Mouse (Mus musculus) forebrain, embryonic 13.5 days (tissue): ENCODE measurements around the gene 4931429L15Rik. TPM values are rescaled to one million over a fixed set of nuclear protein-coding genes. Genes with fewer than 3 reads are reported as not detected.
"Not testable (repeated sequence)": the region's sequence is repeated elsewhere in the genome, so short reads cannot be mapped to it uniquely, and the experiment has no call there.

Source experiments
- ATAC-seq: fragments of 200-750 bp; cut with Nextera tagmentation; 2 replicates; pipeline ENCODE4 v1.8.0; 2017
- H3K27ac ChIP-seq: fragments of 300-500 bp; sonication (generic); 2 replicates; pipeline ENCODE4 v1.5.1; 2015; ENCODE audit warnings: inconsistent platforms, mild to moderate bottlenecking, moderate library complexity
- H3K27me3 ChIP-seq: fragments of 300-500 bp; sonication (generic); 2 replicates; pipeline ENCODE4 v1.6.1; 2015; ENCODE audit warnings: mild to moderate bottlenecking, inconsistent platforms
- H3K36me3 ChIP-seq: fragments of 300-500 bp; sonication (generic); 2 replicates; pipeline ENCODE4 v1.6.1; 2015; ENCODE audit warnings: mild to moderate bottlenecking, inconsistent platforms; ENCODE audit not compliant: poor library complexity, severe bottlenecking
- H3K4me1 ChIP-seq: fragments of 300-500 bp; sonication (generic); 2 replicates; pipeline ENCODE4 v1.6.1; 2015; ENCODE audit warnings: inconsistent platforms
- H3K4me2 ChIP-seq: fragments of 300-500 bp; sonication (generic); 2 replicates; pipeline ENCODE4 v1.6.1; 2015; ENCODE audit warnings: inconsistent platforms, mild to moderate bottlenecking, moderate library complexity
- H3K4me3 ChIP-seq: fragments of 300-500 bp; sonication (generic); 2 replicates; pipeline ENCODE4 v1.5.1; 2015; ENCODE audit warnings: mild to moderate bottlenecking, inconsistent platforms
- H3K9ac ChIP-seq: fragments of 300-500 bp; sonication (generic); 2 replicates; pipeline ENCODE4 v1.6.1; 2015; ENCODE audit warnings: mild to moderate bottlenecking, inconsistent platforms
- H3K9me3 ChIP-seq: fragments of 300-500 bp; sonication (generic); replicated peaks from 2 replicates; pipeline ENCODE4 v1.6.1; 2016; ENCODE audit warnings: inconsistent platforms
- WGBS: fragments of 180-500 bp; shearing (Covaris S2); methylation state at CpG from one replicate; pipeline ENCODE4 v1.1.7; 2015; 5-methylcytosine and 5-hydroxymethylcytosine counted together
- polyA plus RNA-seq: library from polyadenylated mRNA; unstranded; fragments of >200 nt; fragmentation: Nextera tagmentation; extraction: Ambion mirVana; gene quantifications from 2 replicates; pipeline ENCODE4 v1.2.1, GENCODE M21; 2015

Gene 4931429L15Rik
- polyA plus RNA-seq, result not detected in 2 replicates

GRCm38 (mm10) chr9:46319886-46320285 is at the start of gene 4931429L15Rik:
TSS of gene 4931429L15Rik (minus strand) at chr9:46319986.
- ATAC-seq, H3K36me3 ChIP-seq, H3K27ac ChIP-seq, H3K4me2 ChIP-seq, H3K27me3 ChIP-seq, H3K9me3 ChIP-seq, H3K4me3 ChIP-seq, H3K9ac ChIP-seq: not testable (repeated sequence)
- H3K4me1 ChIP-seq, result peaks cover 29% of the 10 kb centered on the region
- 88% methylated on average over 6 of the region's 6 CpGs for WGBS

- Histone ChIP-seq H3K27ac (no peak overlapping the region), H3K9ac (no peak overlapping the region), H3K4me1 (peaks cover 9% of the 10 kb centered on the region; the same call in 1 of the 2 replicates), H3K9me3 (no peaks in the 10 kb centered on the region), H3K36me3 (no peaks in the 10 kb centered on the region), H3K4me3 (no peak overlapping the region), H3K4me2 (no peak overlapping the region), H3K27me3 (no peaks in the 10 kb centered on the region)
- no peak for ATAC-seq
- 74% methylated on average over 2 of the region's 2 CpGs for WGBS
Observed at GRCm38 (mm10) chr9:46362459-46362858, 42.7 kb upstream of the 4931429L15Rik start.

DNA sequence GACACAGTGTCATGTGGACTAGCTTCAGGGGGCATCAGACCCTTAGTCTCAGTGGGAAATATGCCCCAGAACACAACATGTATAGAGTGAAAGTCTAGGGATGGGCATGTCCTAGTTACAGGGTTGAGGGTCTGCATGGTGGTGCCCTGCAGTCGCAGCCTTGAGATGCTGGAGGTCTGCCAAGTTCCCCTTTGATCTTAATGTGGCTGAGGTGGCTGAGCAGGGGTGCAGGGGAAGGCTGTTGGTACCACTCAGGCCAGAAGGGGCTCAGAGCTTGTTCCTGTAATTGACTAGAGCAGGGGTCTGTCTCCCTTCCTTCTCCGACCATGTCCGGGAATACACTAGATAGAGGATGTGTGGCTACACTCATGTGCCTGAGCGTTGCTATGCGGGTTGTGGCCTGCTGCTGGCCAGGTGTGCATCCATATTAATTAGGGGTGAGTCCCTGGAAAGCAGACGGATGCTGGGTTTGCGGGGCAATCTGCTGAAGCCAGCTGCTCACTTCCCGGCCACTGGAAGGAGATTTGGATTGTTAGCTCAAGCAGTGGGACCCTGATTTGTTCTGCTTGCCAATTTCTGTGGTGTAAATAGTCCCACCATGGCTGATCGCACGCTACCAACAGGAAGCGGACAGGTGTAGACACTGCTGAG is 41.8 kb upstream of the 4931429L15Rik start:
- 64% methylated on average over 11 of the region's 11 CpGs for WGBS
- H3K9ac ChIP-seq, result no peak overlapping the region
- H3K27ac ChIP-seq, result no peak overlapping the region
- no peak overlapping the region for H3K4me3 ChIP-seq
- H3K4me2 ChIP-seq, result no peak overlapping the region
- H3K4me1 ChIP-seq, result peaks cover 9% of the 10 kb centered on the region; the same call in 1 of the 2 replicates
- no peaks in the 10 kb centered on the region for H3K9me3 ChIP-seq
- ATAC-seq, result no peak
- H3K36me3 ChIP-seq, result no peaks in the 10 kb centered on the region
- H3K27me3 ChIP-seq, result no peaks in the 10 kb centered on the region

DNA sequence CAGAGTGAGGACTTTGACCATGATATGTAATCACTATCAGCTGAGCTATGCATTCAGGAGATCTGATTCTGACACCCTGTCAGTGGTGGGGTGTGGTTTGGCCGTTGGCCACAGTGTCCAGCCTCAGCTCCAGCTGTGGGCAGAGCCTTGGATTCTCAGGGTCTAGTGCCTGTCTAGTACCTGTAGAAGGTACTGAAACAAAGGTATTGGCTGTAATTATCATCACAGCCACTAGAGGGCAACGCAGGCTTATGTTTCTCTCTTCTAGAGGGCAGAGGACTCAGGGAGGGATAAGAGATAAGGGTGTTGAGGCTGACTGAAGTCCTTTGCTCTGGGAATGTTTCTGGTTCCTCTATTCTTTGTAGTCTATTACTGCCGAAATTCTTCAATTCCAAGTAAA is 34.2 kb upstream of the 4931429L15Rik start:
- Histone ChIP-seq H3K27ac (no peak overlapping the region), H3K4me2 (no peak overlapping the region), H3K36me3 (no peaks in the 10 kb centered on the region), H3K4me3 (no peak overlapping the region), H3K4me1 (peaks cover 40% of the 10 kb centered on the region), H3K9me3 (no peaks in the 10 kb centered on the region), H3K9ac (no peak overlapping the region), H3K27me3 (peaks cover 21% of the 10 kb centered on the region)
- peak; percentile 81 for ATAC-seq
- 7% methylated on average over 3 of the region's 3 CpGs for WGBS

DNA sequence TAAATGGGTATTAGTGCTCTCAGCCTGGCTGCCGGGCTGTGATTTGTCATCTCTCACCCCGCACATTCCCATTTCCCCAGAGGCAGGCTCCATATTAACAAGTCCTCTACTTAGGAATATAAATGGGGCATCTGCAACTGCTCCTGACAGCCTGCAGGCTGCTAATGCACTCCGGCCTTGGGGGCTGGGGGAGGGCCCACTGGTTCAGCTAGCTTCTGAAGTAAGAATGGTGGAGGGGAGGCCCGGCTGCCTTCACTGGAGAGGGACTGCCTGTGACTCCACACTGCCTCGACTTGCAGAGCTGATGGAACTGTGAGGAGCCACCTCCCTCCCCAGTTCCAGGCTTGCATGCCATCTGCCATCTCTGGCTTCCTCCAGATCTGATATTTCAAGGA is 33.5 kb upstream of the 4931429L15Rik start:
- H3K4me1 ChIP-seq, result peaks cover 40% of the 10 kb centered on the region
- no peak overlapping the region for H3K4me3 ChIP-seq
- H3K27me3 ChIP-seq, result peaks cover 21% of the 10 kb centered on the region
- H3K4me2 ChIP-seq, result no peak overlapping the region; the same call in 1 of the 2 replicates
- no peaks in the 10 kb centered on the region for H3K36me3 ChIP-seq
- ATAC-seq, result peak; percentile 46; the same call in 1 of the 2 replicates
- 23% methylated on average over 5 of the region's 5 CpGs for WGBS
- no peak overlapping the region for H3K9ac ChIP-seq
- H3K9me3 ChIP-seq, result no peaks in the 10 kb centered on the region
- peak overlapping the region; percentile 57; the same call in 1 of the 2 replicates for H3K27ac ChIP-seq

DNA sequence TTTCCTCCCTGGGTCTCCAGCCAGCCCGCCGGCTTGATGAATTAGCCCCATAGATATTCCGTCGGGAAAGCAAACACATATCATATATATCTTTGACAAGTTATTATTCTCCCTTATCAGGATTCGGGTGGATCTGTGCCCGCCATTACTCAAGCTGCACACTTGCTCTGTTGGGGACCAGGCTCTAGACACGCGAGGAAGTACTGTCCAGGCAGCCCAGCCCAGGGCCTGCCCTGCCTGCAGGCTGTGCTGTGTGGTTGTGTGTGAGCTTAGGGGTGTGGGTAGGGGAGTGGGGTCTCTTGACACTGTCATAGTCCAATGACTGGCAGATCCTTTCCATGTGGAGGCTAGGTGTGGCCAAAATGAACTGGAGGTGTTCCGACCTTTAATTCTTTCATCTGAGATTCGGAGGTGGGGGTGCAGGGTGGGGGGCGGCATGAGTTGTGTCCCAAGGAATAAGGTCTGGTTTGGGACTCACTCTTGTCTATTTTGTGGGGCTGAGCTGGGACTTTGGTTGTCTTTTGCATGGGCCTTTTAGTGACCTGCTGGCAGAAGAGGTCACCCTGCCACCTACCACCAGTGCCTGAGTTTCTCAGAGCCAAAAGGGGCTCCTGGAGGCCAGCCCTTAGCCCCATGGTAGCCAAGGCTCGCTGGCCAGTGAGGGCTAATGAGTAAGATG is 33.0 kb upstream of the 4931429L15Rik start:
- ATAC-seq, result no peak
- H3K27ac ChIP-seq, result no peak overlapping the region
- WGBS, result 59% methylated on average over 12 of the region's 12 CpGs

GRCm38 (mm10) chr9:46350451-46350981 is 30.7 kb upstream of the 4931429L15Rik start:
- Histone ChIP-seq H3K27ac (0 out of 2 replicates have a peak overlapping the region, but pooled peaks have one; percentile 25), H3K9me3 (no peaks in the 10 kb centered on the region), H3K9ac (no peak overlapping the region), H3K4me3 (no peak overlapping the region), H3K27me3 (peaks cover 21% of the 10 kb centered on the region), H3K4me1 (peaks cover 40% of the 10 kb centered on the region), H3K4me2 (no peak overlapping the region), H3K36me3 (no peaks in the 10 kb centered on the region)
- 26% methylated on average over 9 of the region's 9 CpGs for WGBS
- ATAC-seq, result peak; percentile 65; the same call in 1 of the 2 replicates

More for the DNA sequence above, 33.0 kb upstream of the 4931429L15Rik start:
- peaks cover 40% of the 10 kb centered on the region for H3K4me1 ChIP-seq
- H3K9ac ChIP-seq, result no peak overlapping the region
- no peaks in the 10 kb centered on the region for H3K9me3 ChIP-seq
- H3K4me2 ChIP-seq, result no peak overlapping the region; the same call in 1 of the 2 replicates
- H3K36me3 ChIP-seq, result no peaks in the 10 kb centered on the region
- H3K4me3 ChIP-seq, result no peak overlapping the region
- peaks cover 21% of the 10 kb centered on the region for H3K27me3 ChIP-seq

GRCm38 (mm10) chr9:46345887-46346665 is 26.3 kb upstream of the 4931429L15Rik start:
- Histone ChIP-seq H3K27me3 (no peaks in the 10 kb centered on the region), H3K27ac (no peak overlapping the region), H3K9me3 (no peaks in the 10 kb centered on the region), H3K9ac (no peak overlapping the region), H3K4me1 (peaks cover 17% of the 10 kb centered on the region), H3K4me3 (no peak overlapping the region), H3K36me3 (no peaks in the 10 kb centered on the region), H3K4me2 (no peak overlapping the region)
- 77% methylated on average over 4 of the region's 4 CpGs for WGBS
- no peak for ATAC-seq

GRCm38 (mm10) chr9:46339051-46339652 is 19.4 kb upstream of the 4931429L15Rik start:
- 74% methylated on average over 4 of the region's 4 CpGs for WGBS
- H3K27me3 ChIP-seq, result peaks cover 17% of the 10 kb centered on the region
- no peak overlapping the region for H3K4me2 ChIP-seq
- H3K4me1 ChIP-seq, result peaks cover 19% of the 10 kb centered on the region
- ATAC-seq, result no peak
- no peak overlapping the region for H3K4me3 ChIP-seq
- no peak overlapping the region for H3K9ac ChIP-seq
- no peaks in the 10 kb centered on the region for H3K36me3 ChIP-seq
- no peaks in the 10 kb centered on the region for H3K9me3 ChIP-seq
- H3K27ac ChIP-seq, result no peak overlapping the region

- Histone ChIP-seq H3K27me3 (peaks cover 18% of the 10 kb centered on the region), H3K9me3 (no peaks in the 10 kb centered on the region), H3K4me2 (no peak overlapping the region), H3K4me1 (peaks cover 19% of the 10 kb centered on the region), H3K36me3 (no peaks in the 10 kb centered on the region), H3K4me3 (no peak overlapping the region), H3K9ac (no peak overlapping the region), H3K27ac (peak overlapping the region; percentile 74)
- WGBS, result 15% methylated on average over 4 of the region's 4 CpGs
- peak; percentile 62; the same call in 1 of the 2 replicates for ATAC-seq
Observed at GRCm38 (mm10) chr9:46338384-46338783, 18.6 kb upstream of the 4931429L15Rik start.

- peak; percentile 86 for ATAC-seq
- peak overlapping the region; percentile 74 for H3K27ac ChIP-seq
- no peak overlapping the region for H3K9ac ChIP-seq
- H3K27me3 ChIP-seq, result peaks cover 18% of the 10 kb centered on the region
- no peak overlapping the region for H3K4me2 ChIP-seq
- H3K36me3 ChIP-seq, result no peaks in the 10 kb centered on the region
- H3K4me3 ChIP-seq, result no peak overlapping the region
- H3K9me3 ChIP-seq, result no peaks in the 10 kb centered on the region
- H3K4me1 ChIP-seq, result peaks cover 19% of the 10 kb centered on the region
- WGBS, result 4% methylated on average over 3 of the region's 3 CpGs
Observed at GRCm38 (mm10) chr9:46337852-46338291, 18.1 kb upstream of the 4931429L15Rik start.
